Mouse (Mus musculus) frontal cortex, adult (tissue): ENCODE measurements around the gene Ldlrap1.
A peak's percentile ranks its signal among the peaks of the same experiment; 100 is the strongest.

Source experiments
- ATAC-seq: cut with Nextera tagmentation; 2 replicates; pipeline ENCODE4 v1.9.2; 2017; ENCODE audit warnings: mild to moderate bottlenecking, moderate library complexity, mixed read lengths; ENCODE audit not compliant: low TSS enrichment

Ldlrap1 gene

GRCm38 (mm10) chr4:134775234-134775944 is 7.6 kb upstream of the Ldlrap1 start:
- ATAC-seq = no peak

GRCm38 (mm10) chr4:134774126-134774525 is 6.3 kb upstream of the Ldlrap1 start:
- no peak for ATAC-seq

DNA sequence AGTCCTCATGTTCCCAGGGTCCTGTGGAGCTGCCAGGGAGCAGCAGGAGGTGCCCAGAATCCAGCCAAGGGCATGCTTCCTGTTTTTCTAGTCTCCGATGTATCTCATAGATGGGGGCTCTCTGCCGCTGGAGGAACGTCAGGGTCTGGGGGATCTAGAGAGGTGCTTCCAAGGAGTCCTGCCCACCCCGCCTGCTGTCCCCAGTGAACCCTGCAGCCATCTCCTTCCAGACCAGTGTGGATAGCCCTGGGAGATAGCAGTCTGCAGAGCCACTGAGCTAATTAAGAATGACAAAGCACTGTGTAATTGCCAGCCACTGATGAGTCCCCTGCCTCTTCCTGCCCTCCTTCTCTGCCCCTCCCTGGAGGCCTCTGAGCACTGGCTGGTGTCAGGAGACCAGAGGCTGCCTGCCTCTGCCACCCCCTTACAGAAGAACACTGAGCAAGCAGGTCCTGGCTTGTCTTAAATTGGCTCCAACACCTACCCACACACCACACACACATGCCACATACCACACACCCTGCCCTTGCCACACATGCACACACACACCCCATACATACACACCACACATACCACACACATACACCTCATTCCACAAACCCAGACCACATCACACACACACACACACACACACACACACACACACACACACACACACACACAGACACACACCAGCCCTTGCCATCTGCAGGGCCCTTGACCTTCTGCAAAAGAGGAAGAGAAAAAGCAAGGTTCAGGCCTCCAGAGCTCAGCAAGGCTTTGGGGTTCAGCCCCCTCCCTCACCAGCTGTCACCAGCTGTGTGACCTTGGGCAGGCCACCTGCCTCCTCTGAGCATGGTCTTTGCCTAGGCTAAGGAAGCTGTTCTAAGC is 5.2 kb upstream of the Ldlrap1 start:
- peak; percentile 47; the same call in 1 of the 2 replicates for ATAC-seq

DNA sequence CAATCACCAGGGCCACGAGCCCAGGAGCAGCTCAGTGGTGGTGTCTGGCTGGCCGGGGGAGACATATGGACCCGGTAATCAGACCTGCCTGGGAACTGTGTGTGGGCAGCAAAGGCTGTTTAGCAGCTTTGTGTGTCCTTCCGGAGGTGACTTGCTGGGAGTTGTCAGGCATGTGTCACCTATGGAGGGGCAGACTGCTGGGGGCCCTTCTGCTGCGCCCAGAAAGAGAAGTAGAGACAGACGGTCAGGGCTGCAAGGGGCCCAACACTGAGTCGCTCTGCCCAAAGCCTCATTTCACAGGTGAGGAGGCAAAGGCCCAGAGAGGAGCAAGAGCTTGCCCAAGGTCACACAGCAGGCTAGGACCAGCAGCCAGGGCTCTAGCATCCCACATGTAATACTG is 2.1 kb upstream of the Ldlrap1 start:
- ATAC-seq = no peak

GRCm38 (mm10) chr4:134769081-134769811 is 1.4 kb upstream of the Ldlrap1 start:
- ATAC-seq = no peak

DNA sequence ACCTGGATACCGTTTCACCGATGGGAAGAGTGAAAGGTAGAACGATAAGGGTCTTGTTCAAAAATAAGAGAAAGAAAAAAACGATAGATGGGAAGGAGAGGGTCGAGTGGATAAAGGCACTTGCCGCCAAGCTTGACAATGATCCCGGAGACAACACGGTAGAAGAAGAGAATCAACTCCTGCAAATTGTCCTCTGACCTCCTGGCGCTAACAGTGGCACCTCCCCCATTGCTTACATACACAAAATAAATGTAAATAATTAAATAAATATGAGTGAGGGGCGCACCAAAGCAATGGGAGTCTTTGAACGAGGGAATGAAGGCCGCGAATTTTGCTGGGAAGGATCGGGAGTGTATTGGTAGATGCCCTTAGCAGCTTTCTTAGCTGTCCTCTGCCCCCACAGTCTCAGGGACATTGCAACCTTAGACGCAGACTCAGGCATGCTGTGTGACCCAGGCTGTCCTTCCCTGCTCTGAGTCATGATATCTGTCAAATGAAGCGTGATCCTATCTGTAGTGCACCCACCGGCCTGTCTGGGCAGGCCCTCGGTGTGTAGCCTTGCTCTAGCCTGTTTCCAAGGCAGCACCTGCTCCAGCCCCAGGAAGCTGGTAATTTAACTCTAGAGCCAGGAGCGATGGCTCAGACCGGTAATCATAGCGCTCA is 533 bp upstream of the Ldlrap1 start:
- ATAC-seq = no peak

DNA sequence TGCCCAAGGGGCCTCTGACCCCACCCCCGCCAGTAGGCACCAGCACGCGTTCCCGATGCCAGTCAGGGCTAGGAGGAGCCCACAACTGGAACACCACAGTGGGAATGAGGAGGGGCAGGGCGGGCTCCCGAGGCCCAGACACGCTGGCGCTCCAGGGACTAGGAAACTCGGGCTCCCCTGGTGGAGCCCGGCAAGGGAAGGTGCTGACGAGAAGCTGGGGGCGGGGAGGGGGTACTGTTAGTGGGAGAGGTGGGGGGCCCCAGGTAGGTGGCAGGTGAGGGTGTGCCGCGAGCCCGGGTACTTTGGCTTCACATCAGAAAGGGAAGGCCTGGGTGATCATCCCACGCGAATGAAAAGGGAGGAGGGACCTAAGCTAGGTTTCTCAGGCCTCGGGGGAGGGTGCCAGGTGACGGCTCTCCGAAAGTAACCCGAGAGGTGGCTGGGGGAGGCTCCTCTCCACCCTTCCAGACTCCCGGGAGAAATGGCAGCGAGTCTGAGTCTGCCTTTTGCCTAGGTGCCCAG is 859 bp downstream of the Ldlrap1 start:
- peak; percentile 7; the same call in 1 of the 2 replicates for ATAC-seq

GRCm38 (mm10) chr4:134766277-134766676 is 1.5 kb downstream of the Ldlrap1 start:
- no peak for ATAC-seq

GRCm38 (mm10) chr4:134764333-134764732 is 3.5 kb downstream of the Ldlrap1 start:
- no peak for ATAC-seq

- ATAC-seq = no peak
These were observed 5.5 kb downstream of the Ldlrap1 start for GRCm38 (mm10) chr4:134762360-134762759.

GRCm38 (mm10) chr4:134760793-134761201 is 7.0 kb downstream of the Ldlrap1 start:
- no peak for ATAC-seq

- no peak for ATAC-seq
These were observed 7.5 kb downstream of the Ldlrap1 start for GRCm38 (mm10) chr4:134760281-134760680.

DNA sequence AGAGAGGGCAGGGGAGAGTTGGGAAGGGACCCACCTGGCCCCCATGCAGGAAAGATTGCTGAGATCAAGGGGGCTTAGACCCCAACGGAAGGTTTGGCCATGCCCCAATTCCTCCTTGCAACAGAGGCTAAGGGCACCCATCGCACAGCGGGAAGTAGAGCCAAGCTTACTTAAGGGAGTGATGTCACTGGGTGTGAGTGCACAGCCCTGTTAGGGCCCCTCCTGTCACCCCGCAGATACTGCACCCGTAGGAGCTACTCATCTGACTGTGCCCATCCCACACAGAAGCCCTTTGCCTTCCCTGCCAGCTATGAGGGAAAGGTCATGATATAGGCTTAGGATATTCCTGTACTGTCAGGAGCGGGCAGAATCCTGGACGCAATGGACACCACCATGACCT is 8.3 kb downstream of the Ldlrap1 start:
- no peak for ATAC-seq

- ATAC-seq = no peak
These were observed 8.9 kb downstream of the Ldlrap1 start for GRCm38 (mm10) chr4:134758922-134759321.

DNA sequence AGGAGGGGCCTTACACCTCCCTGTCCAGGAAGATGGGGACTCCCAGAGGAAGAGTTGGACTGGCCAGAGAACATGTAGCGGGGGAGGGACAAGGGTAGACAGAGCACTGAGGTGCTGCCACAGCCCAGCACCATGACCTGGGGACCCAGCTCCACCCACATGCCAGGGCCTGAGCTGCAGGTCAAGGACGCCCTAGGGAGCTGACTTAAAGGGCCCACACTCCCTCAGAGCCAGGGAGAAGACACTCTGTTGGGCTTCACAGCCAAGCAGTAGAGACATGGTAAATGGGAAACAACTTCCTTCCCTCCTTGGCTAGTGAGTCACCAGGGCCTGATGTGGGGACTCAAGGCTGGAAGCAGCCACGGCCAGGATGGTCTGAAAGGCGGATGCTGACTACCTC is 9.5 kb downstream of the Ldlrap1 start:
- ATAC-seq = no peak

- ATAC-seq = no peak
These were observed 10.9 kb downstream of the Ldlrap1 start for GRCm38 (mm10) chr4:134756953-134757352.

GRCm38 (mm10) chr4:134754941-134755340 is 12.9 kb downstream of the Ldlrap1 start:
- ATAC-seq = no peak

DNA sequence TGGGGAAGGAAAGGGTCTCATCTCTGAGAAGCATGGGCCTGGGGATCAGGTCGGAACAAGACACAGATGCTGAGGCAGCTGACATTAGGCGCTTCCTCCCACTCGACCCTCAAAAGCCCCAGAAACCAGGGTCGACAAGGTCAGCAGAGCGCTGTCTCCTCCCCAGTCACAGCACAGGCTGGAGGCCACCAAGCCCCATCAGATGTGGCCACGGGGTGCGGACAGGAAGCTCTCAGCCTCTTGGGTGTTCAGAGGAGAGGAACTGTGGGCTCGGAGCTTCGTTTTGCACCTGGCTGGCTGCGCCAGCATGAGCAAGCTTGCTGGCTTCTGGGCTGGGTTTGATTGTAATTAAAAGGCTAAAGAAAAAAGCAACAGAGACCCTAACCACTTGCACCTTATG is 13.5 kb downstream of the Ldlrap1 start:
- no peak for ATAC-seq

- no peak for ATAC-seq
These were observed 14.1 kb downstream of the Ldlrap1 start for GRCm38 (mm10) chr4:134753516-134754261.

DNA sequence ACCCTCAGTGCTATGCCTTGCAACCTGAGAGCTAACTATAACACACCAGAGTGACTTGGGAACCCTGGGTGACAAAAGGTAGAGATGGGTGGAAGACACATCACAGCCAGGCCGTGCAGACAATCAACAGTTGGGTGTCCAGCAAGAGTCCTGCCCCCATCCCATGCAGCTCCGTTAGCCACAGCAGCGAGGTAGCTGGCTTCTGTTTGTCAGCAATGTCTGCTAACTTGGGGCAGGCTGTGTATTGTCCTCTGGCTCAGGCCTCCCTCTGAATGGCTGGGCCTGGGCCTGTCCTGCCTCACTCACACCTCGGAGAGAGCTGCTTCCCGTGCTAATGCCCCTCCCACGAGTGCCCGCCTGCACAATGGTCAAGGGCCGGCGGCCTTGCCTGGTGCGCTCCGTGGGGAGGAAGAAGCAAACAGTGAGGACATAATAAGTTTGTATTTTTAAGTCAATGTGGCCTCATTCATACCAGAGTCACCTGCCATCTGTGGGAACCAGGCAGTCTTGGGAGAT is 14.9 kb downstream of the Ldlrap1 start:
- ATAC-seq = no peak
